Comparison of ENCODE assay signal across 8 mouse cellular contexts in the genomic region with DNA sequence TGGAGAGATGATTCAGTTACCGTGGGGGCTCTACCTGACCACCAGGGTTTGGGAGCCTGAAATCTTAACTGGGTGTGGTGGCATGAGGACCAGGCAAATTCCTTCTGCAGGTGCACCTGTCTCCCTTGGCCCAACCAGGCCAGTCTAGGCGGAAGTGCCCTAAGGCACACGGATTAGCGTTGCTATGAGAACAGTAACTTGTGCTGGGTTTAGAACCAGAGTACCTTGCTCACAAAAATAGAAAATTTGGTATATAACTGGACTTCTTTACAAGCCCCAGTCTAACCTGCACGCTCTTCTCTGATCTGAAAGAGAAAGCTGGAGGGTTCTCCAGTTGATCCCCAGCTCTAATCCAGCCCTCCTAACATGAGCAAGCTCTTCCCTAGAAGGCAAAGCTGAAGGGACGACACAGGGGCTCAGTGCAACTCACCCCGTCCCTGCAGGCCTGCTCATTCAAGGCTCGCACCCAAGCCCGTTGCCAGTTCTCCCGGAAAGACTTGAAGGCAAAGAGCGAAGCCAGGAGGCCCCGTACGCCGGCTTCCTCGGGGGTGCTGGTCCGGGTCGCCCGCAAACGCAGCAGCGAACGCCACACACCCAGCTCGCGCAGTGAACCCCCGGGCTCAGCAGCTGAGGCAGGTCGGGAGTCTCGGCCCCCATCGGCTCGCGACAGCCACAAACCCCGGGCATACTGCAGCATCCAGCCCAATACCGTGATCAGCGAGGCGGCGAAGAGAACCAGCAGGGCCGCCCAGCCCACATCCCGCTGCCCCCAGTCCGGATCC. TPM values are rescaled to one million over a fixed set of nuclear protein-coding genes. Genes with fewer than 3 reads are reported as not detected.
DNase-seq lines count a peak whose midpoint lies in the region; ATAC-seq and TF ChIP-seq lines count a peak whose summit lies in the region.

No protein-coding gene starts in this region.

- peaks cover 13% of the 10 kb centered on the region for H3K36me3 ChIP-seq in spleen, adult 2 months (ENCODE audit: control insufficient read depth, insufficient read depth, low read length)
- H3K36me3 ChIP-seq in embryonic facial prominence, embryonic 14.5 days (ENCODE audit: control insufficient read depth, insufficient read depth, low read length), result peaks cover 26% of the 10 kb centered on the region

- peak overlapping the region; percentile 96 for H3K4me2 ChIP-seq in embryonic facial prominence, embryonic 14.5 days (ENCODE audit: low read depth, low read length)

- peak overlapping the region; percentile 87 for H3K9ac ChIP-seq in embryonic facial prominence, embryonic 14.5 days (ENCODE audit: low read depth, low read length)

- no peaks in the 10 kb centered on the region for H3K9me3 ChIP-seq in embryonic facial prominence, embryonic 14.5 days (ENCODE audit: control insufficient read depth, low read length)

- peak; percentile 2; the same call in 1 of the 2 replicates for ATAC-seq in embryonic facial prominence, embryonic 14.5 days (ENCODE audit: low read depth)
- ATAC-seq in megakaryocyte, adult 5-6 weeks (ENCODE audit: poor library complexity, severe bottlenecking), result 0 out of 2 replicates have a peak, but pooled peaks have one; percentile 3

- H3K27me3 ChIP-seq in spleen, adult 2 months (ENCODE audit: control insufficient read depth, insufficient read depth, low read length), result no peaks in the 10 kb centered on the region
- H3K27me3 ChIP-seq in embryonic facial prominence, embryonic 14.5 days (replicated peaks; ENCODE audit: control insufficient read depth, insufficient read depth, low read length), result no peaks in the 10 kb centered on the region

- 3% methylated on average over 37 of the region's 37 CpGs for WGBS in spleen, adult 2 months
- WGBS in embryonic facial prominence, embryonic 14.5 days, result 2% methylated on average over 23 of the region's 37 CpGs

- TF ChIP-seq POLR2A in spleen, adult 2 months (IDR thresholded peaks at IDR 0.05; ENCODE audit: low read depth, low read length), result no peak

- peak overlapping the region; percentile 89 for H3K4me3 ChIP-seq in spleen, adult 2 months (ENCODE audit: extremely low read depth, insufficient read depth, insufficient read length)
- H3K4me3 ChIP-seq in embryonic facial prominence, embryonic 14.5 days (ENCODE audit: low read depth, low read length), result peak overlapping the region; percentile 92

- TF ChIP-seq CTCF in spleen, adult 2 months (IDR thresholded peaks at IDR 0.05; ENCODE audit: extremely low read depth, insufficient read depth, insufficient read length, insufficient replicate concordance), result no peak

- H3K4me1 ChIP-seq in spleen, adult 2 months (ENCODE audit: control insufficient read depth, insufficient read depth, insufficient read length), result peaks cover 8% of the 10 kb centered on the region
- peaks cover 13% of the 10 kb centered on the region for H3K4me1 ChIP-seq in embryonic facial prominence, embryonic 14.5 days (ENCODE audit: control insufficient read depth, insufficient read depth, low read length)

- DNase-seq in embryo, embryonic 10 days (ENCODE audit: low spot score), result peak; percentile 33
- DNase-seq in embryo, embryonic 10.5 days (ENCODE audit: low spot score), result no peak
- DNase-seq in spleen, adult 2 months (ENCODE audit: low read depth in 1 of 2, low spot score in 2 of 2), result no peak
- no peak for DNase-seq in spleen, adult 12 weeks (ENCODE audit: low spot score)
- peak; percentile 27 for DNase-seq in embryonic facial prominence, embryonic 14.5 days (ENCODE audit: low spot score)
- DNase-seq in induced T-regulatory cell, adult 2 months (ENCODE audit: low read depth), result peak; percentile 56
- DNase-seq in thymus, postnatal 0 days (ENCODE audit: low spot score), result peak; percentile 31

- H3K27ac ChIP-seq in spleen, adult 2 months (ENCODE audit: insufficient read depth, low read length), result peak overlapping the region; percentile 73
- H3K27ac ChIP-seq in embryonic facial prominence, embryonic 14.5 days (replicated peaks; ENCODE audit: low read depth, low read length), result peak overlapping the region; percentile 44

RNA-seq across cellular contexts. Expression of a gene that starts 0.8 kb away (rescaled TPM):
- 28.0 and 38.5 TPM in 2 replicates for polyA plus RNA-seq in spleen, adult 2 months (2012; rRNA removed)
- 7.3 and 9.5 TPM in 2 replicates for polyA plus RNA-seq in embryonic facial prominence, embryonic 14.5 days (2014; fragmentation: Nextera tagmentation; extraction: Ambion mirVana)
- 12.0 and 16.4 TPM in 2 replicates for total RNA-seq in megakaryocyte, adult 5-6 weeks (2015)
- 11.0 and 13.4 TPM in 2 replicates for total RNA-seq in megakaryocyte, adult 5-6 weeks (2017)
- polyA plus RNA-seq in thymus, postnatal 0 days (2015; fragmentation: Nextera tagmentation; extraction: Ambion mirVana), result 11.0 and 11.2 TPM in 2 replicates

RNA-seq across cellular contexts. Expression of a gene that starts 6.5 kb away (rescaled TPM):
- 24.0 and 25.2 TPM in 2 replicates for polyA plus RNA-seq in spleen, adult 2 months (2012; rRNA removed)
- polyA plus RNA-seq in embryonic facial prominence, embryonic 14.5 days (2014; fragmentation: Nextera tagmentation; extraction: Ambion mirVana), result 34.3 and 34.9 TPM in 2 replicates
- 37.7 and 39.4 TPM in 2 replicates for total RNA-seq in megakaryocyte, adult 5-6 weeks (2015)
- total RNA-seq in megakaryocyte, adult 5-6 weeks (2017), result 15.2 and 17.4 TPM in 2 replicates
- polyA plus RNA-seq in thymus, postnatal 0 days (2015; fragmentation: Nextera tagmentation; extraction: Ambion mirVana), result 25.7 and 25.8 TPM in 2 replicates

RNA-seq across cellular contexts. Expression of a gene that starts 13.8 kb away (rescaled TPM):
- 24.7 and 25.2 TPM in 2 replicates for polyA plus RNA-seq in spleen, adult 2 months (2012; rRNA removed)
- polyA plus RNA-seq in embryonic facial prominence, embryonic 14.5 days (2014; fragmentation: Nextera tagmentation; extraction: Ambion mirVana), result 15.6 and 18.7 TPM in 2 replicates
- 12.3 and 18.4 TPM in 2 replicates for total RNA-seq in megakaryocyte, adult 5-6 weeks (2015)
- 13.1 and 15.3 TPM in 2 replicates for total RNA-seq in megakaryocyte, adult 5-6 weeks (2017)
- polyA plus RNA-seq in thymus, postnatal 0 days (2015; fragmentation: Nextera tagmentation; extraction: Ambion mirVana), result 22.4 and 22.6 TPM in 2 replicates

RNA-seq across cellular contexts. Expression of a gene that starts 15.2 kb away (rescaled TPM):
- polyA plus RNA-seq in spleen, adult 2 months (2012; rRNA removed), result 117 and 258 TPM in 2 replicates
- 202 and 227 TPM in 2 replicates for polyA plus RNA-seq in embryonic facial prominence, embryonic 14.5 days (2014; fragmentation: Nextera tagmentation; extraction: Ambion mirVana)
- total RNA-seq in megakaryocyte, adult 5-6 weeks (2015), result 136 and 144 TPM in 2 replicates
- 239 and 262 TPM in 2 replicates for total RNA-seq in megakaryocyte, adult 5-6 weeks (2017)
- 454 and 470 TPM in 2 replicates for polyA plus RNA-seq in thymus, postnatal 0 days (2015; fragmentation: Nextera tagmentation; extraction: Ambion mirVana)

RNA-seq across cellular contexts. Expression of a gene that starts 24.7 kb away (rescaled TPM):
- polyA plus RNA-seq in spleen, adult 2 months (2012; rRNA removed), result 121 and 147 TPM in 2 replicates
- polyA plus RNA-seq in embryonic facial prominence, embryonic 14.5 days (2014; fragmentation: Nextera tagmentation; extraction: Ambion mirVana), result 98.5 and 99.9 TPM in 2 replicates
- 63.1 and 83.4 TPM in 2 replicates for total RNA-seq in megakaryocyte, adult 5-6 weeks (2015)
- 31.2 and 41.1 TPM in 2 replicates for total RNA-seq in megakaryocyte, adult 5-6 weeks (2017)
- polyA plus RNA-seq in thymus, postnatal 0 days (2015; fragmentation: Nextera tagmentation; extraction: Ambion mirVana), result 74.7 and 79.0 TPM in 2 replicates

Comparison
In these comparisons a context has a peak if more than half of its experiments do, and no peak if none do; other contexts are left out.
1. DNase-seq: peak in embryo, embryonic 10 days (single experiment), embryonic facial prominence, embryonic 14.5 days (single experiment), induced T-regulatory cell, adult 2 months (single experiment) and thymus, postnatal 0 days (single experiment); none in embryo, embryonic 10.5 days (single experiment), spleen, adult 2 months (0 of 2) and spleen, adult 12 weeks (single experiment).